Mouse (Mus musculus): Measurements from ENCODE around the gene Chit1. TPM values are rescaled to one million over a fixed set of nuclear protein-coding genes. Genes with fewer than 3 reads are reported as not detected.
A peak's percentile ranks its signal among the peaks of the same experiment; 100 is the strongest.

Chit1 gene
- polyA plus RNA-seq, 1 experiment, result not detected

GRCm38 (mm10) chr1:134078061-134078795 is 32.8 kb upstream of the Chit1 start:
- Histone ChIP-seq H3K4me3 (replicated peaks) (peak overlapping the region; percentile 67), H3K27me3 (ENCODE audit: control insufficient read depth) (no peaks in the 10 kb centered on the region), H3K4me1 (ENCODE audit: control insufficient read depth) (peaks cover 82% of the 10 kb centered on the region), H3K9me3 (ENCODE audit: control insufficient read depth, low read length) (no peaks in the 10 kb centered on the region), H3K36me3 (ENCODE audit: control insufficient read depth) (peaks cover 53% of the 10 kb centered on the region)
- TF ChIP-seq TAL1 (IDR thresholded peaks at IDR 0.05; ENCODE audit: low read length), result peak; percentile 50; the same call in 2 of the 3 replicates
- TF ChIP-seq GATA1 (IDR thresholded peaks at IDR 0.05; ENCODE audit: low read length), result peak; percentile 79

- no peaks in the 10 kb centered on the region for H3K9me3 ChIP-seq (ENCODE audit: control insufficient read depth, low read length)
- TF ChIP-seq TAL1 (IDR thresholded peaks at IDR 0.05; ENCODE audit: low read length) (no peak), GATA1 (IDR thresholded peaks at IDR 0.05; ENCODE audit: low read length) (no peak)
- H3K4me1 ChIP-seq (ENCODE audit: control insufficient read depth), result peaks cover 82% of the 10 kb centered on the region
- peak within 1 kb of the TSS; percentile 67 for H3K4me3 ChIP-seq (replicated peaks)
- H3K27me3 ChIP-seq (ENCODE audit: control insufficient read depth), result no peaks in the 10 kb centered on the region
- peaks cover 47% of the 10 kb centered on the region for H3K36me3 ChIP-seq (ENCODE audit: control insufficient read depth)
These were observed 32.1 kb upstream of the Chit1 start, which contains the start of gene Btg2 for GRCm38 (mm10) chr1:134078802-134079476. Gene Btg2, minus strand, starts transcription at chr1:134079120.

- no peaks in the 10 kb centered on the region for H3K9me3 ChIP-seq (ENCODE audit: control insufficient read depth, low read length)
- TF ChIP-seq TAL1 (IDR thresholded peaks at IDR 0.05; ENCODE audit: low read length) (no peak), GATA1 (IDR thresholded peaks at IDR 0.05; ENCODE audit: low read length) (no peak)
- peaks cover 40% of the 10 kb centered on the region for H3K36me3 ChIP-seq (ENCODE audit: control insufficient read depth)
- H3K27me3 ChIP-seq (ENCODE audit: control insufficient read depth), result no peaks in the 10 kb centered on the region
- H3K4me3 ChIP-seq (replicated peaks), result peak overlapping the region; percentile 67
- peaks cover 82% of the 10 kb centered on the region for H3K4me1 ChIP-seq (ENCODE audit: control insufficient read depth)
These were observed 31.4 kb upstream of the Chit1 start for GRCm38 (mm10) chr1:134079477-134080163.

GRCm38 (mm10) chr1:134080406-134080805 is 30.6 kb upstream of the Chit1 start:
- H3K4me3 ChIP-seq (replicated peaks), result no peak overlapping the region
- H3K27me3 ChIP-seq (ENCODE audit: control insufficient read depth), result no peaks in the 10 kb centered on the region
- peaks cover 32% of the 10 kb centered on the region for H3K36me3 ChIP-seq (ENCODE audit: control insufficient read depth)
- TF ChIP-seq GATA1 (IDR thresholded peaks at IDR 0.05; ENCODE audit: low read length), result no peak
- TF ChIP-seq TAL1 (IDR thresholded peaks at IDR 0.05; ENCODE audit: low read length), result no peak
- H3K9me3 ChIP-seq (ENCODE audit: control insufficient read depth, low read length), result no peaks in the 10 kb centered on the region
- H3K4me1 ChIP-seq (ENCODE audit: control insufficient read depth), result peaks cover 82% of the 10 kb centered on the region

- peaks cover 82% of the 10 kb centered on the region for H3K4me1 ChIP-seq (ENCODE audit: control insufficient read depth)
These were observed 30.1 kb upstream of the Chit1 start for GRCm38 (mm10) chr1:134080881-134081450.

GRCm38 (mm10) chr1:134082987-134083516 is 28.0 kb upstream of the Chit1 start:
- TF ChIP-seq TAL1 (IDR thresholded peaks at IDR 0.05; ENCODE audit: low read length), result peak; percentile 84
- peak; percentile 87 for TF ChIP-seq GATA1 (IDR thresholded peaks at IDR 0.05; ENCODE audit: low read length)
- Histone ChIP-seq H3K9me3 (ENCODE audit: control insufficient read depth, low read length) (no peaks in the 10 kb centered on the region), H3K36me3 (ENCODE audit: control insufficient read depth) (peaks cover 6% of the 10 kb centered on the region), H3K27me3 (ENCODE audit: control insufficient read depth) (peaks cover 2% of the 10 kb centered on the region; the same call in 1 of the 2 replicates), H3K4me3 (replicated peaks) (peak overlapping the region; percentile 16), H3K4me1 (ENCODE audit: control insufficient read depth) (peaks cover 90% of the 10 kb centered on the region)

More at GRCm38 (mm10) chr1:134080881-134081450, 30.1 kb upstream of the Chit1 start:
- Histone ChIP-seq H3K36me3 (ENCODE audit: control insufficient read depth) (peaks cover 27% of the 10 kb centered on the region), H3K4me3 (replicated peaks) (no peak overlapping the region), H3K27me3 (ENCODE audit: control insufficient read depth) (peaks cover 2% of the 10 kb centered on the region; the same call in 1 of the 2 replicates), H3K9me3 (ENCODE audit: control insufficient read depth, low read length) (no peaks in the 10 kb centered on the region)
- TF ChIP-seq GATA1 (IDR thresholded peaks at IDR 0.05; ENCODE audit: low read length), result no peak

- Histone ChIP-seq H3K4me1 (ENCODE audit: control insufficient read depth) (peaks cover 96% of the 10 kb centered on the region), H3K4me3 (replicated peaks) (no peak overlapping the region), H3K9me3 (ENCODE audit: control insufficient read depth, low read length) (no peaks in the 10 kb centered on the region), H3K36me3 (ENCODE audit: control insufficient read depth) (no peaks in the 10 kb centered on the region; the same call in 1 of the 2 replicates), H3K27me3 (ENCODE audit: control insufficient read depth) (peaks cover 2% of the 10 kb centered on the region; the same call in 1 of the 2 replicates)
- TF ChIP-seq TAL1 (IDR thresholded peaks at IDR 0.05; ENCODE audit: low read length) (no peak), GATA1 (IDR thresholded peaks at IDR 0.05; ENCODE audit: low read length) (no peak)
These were observed 27.4 kb upstream of the Chit1 start for GRCm38 (mm10) chr1:134083676-134084075.

- TF ChIP-seq TAL1 (IDR thresholded peaks at IDR 0.05; ENCODE audit: low read length) (no peak), GATA1 (IDR thresholded peaks at IDR 0.05; ENCODE audit: low read length) (no peak)
- H3K4me1 ChIP-seq (ENCODE audit: control insufficient read depth), result peaks cover 100% of the 10 kb centered on the region
- H3K36me3 ChIP-seq (ENCODE audit: control insufficient read depth), result no peaks in the 10 kb centered on the region
- H3K9me3 ChIP-seq (ENCODE audit: control insufficient read depth, low read length), result no peaks in the 10 kb centered on the region
- peaks cover 2% of the 10 kb centered on the region; the same call in 1 of the 2 replicates for H3K27me3 ChIP-seq (ENCODE audit: control insufficient read depth)
- H3K4me3 ChIP-seq (replicated peaks), result no peak overlapping the region
These were observed 26.9 kb upstream of the Chit1 start for GRCm38 (mm10) chr1:134084128-134084527.
